Mouse (Mus musculus) gastrocnemius, postnatal 4 days (tissue): ENCODE measurements around the gene Kcnk13. TPM values are rescaled to one million over a fixed set of nuclear protein-coding genes. Genes with fewer than 3 reads are reported as not detected.

Experiments
- DNase-seq, 2 experiments: peaks; one replicate each; pipeline ENCODE4 v3.0.0; 2021 to 2022; ENCODE audit warnings: low spot score in 2 of 2, mixed read lengths in 2 of 2
- total RNA-seq, 2 experiments: library from RNA; stranded (reverse); gene quantifications; 2 replicates each; pipeline ENCODE4 v1.2.3; 2021

Gene Kcnk13
- total RNA-seq, 2 experiments from 2014 or later = 4.3 to 4.7 TPM

GRCm38 (mm10) chr12:100012839-100013238 is 48.5 kb downstream of the Kcnk13 start:
- no peak for DNase-seq

DNA sequence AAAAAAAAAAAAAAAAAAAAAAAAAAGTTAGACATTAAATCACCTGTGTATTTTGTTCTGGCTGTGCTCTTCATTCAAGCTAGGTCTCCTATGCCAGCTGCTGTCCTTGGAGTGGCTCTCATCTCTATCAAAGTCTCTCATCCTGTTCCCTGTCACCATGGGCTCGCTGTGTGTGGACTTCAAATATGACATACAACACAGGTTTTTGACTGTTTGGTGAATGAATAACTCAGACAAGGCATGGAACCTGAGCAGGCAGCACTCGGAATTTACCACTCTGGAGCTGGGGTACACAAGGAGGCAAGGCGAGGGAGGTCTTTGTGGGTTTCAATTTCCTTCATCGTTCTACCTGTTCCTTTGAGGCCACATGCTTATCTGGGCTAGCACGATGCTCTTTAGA is 50.8 kb downstream of the Kcnk13 start:
- DNase-seq = no peak

DNA sequence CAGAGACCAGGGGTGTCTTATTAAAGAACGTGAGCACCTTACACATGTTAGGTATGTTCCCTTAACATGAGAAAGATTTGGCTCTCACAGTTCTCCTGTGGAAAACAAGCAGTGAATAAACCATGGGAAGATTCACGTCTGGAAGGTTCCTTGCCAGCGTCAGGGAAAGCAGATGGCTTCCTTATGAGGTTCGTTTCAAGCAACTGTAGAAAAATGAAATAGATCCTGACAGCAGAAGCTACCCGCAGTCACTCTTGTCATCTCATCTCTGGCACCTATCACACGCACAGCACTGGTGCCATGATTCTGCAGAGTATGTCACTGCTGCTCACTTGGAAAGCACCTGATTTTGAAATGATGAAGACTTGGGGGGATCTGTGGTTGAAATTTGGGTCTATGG is 53.4 kb downstream of the Kcnk13 start:
- DNase-seq = no peak

DNA sequence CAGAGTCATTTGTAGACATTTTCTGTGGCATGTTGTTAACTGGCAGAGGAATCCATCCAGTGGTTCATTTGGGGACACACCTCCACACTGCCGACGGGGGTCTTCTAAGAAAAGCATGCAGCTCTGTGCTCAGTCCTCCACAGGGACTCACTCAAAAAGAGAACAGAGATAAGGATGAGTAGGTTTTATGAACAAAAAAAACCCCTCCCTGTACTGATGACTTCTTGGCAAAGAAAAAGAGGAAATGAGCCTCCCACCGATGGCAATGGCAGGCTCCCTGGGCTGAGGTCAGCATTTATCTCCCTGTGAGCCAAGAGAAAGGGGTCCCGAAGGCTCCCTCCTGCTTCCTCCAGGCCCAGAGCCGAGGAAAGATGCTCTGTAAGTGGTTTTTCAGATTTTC is 58.2 kb downstream of the Kcnk13 start:
- DNase-seq = no peak

DNA sequence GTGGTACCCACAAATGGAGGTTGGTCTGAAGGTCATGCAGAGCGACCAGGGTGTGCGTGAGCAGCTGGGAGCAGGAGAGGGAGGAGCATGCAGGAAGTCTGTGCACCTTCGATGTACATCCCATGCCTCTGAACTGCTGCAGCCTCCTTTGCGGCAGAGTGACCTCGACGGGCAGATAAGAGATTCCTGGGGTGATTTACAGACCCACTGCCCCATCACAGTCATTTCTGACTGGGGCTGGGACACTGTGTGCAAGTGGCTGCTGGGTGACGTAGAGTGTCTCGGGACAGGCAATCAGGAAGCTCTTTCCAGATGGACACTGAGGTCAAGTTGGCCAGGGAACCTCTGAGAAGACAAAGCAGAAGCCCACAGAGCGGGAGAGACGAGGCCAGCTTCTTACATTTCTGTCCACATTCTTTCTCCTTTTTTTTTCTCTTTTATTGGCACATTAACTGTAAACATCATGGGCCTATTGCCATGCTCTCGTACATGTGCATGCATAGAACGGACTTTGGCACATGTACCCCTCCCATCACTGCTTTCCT is 59.6 kb downstream of the Kcnk13 start:
- no peak for DNase-seq

GRCm38 (mm10) chr12:100025675-100026074 is 61.4 kb downstream of the Kcnk13 start:
- DNase-seq = no peak

DNA sequence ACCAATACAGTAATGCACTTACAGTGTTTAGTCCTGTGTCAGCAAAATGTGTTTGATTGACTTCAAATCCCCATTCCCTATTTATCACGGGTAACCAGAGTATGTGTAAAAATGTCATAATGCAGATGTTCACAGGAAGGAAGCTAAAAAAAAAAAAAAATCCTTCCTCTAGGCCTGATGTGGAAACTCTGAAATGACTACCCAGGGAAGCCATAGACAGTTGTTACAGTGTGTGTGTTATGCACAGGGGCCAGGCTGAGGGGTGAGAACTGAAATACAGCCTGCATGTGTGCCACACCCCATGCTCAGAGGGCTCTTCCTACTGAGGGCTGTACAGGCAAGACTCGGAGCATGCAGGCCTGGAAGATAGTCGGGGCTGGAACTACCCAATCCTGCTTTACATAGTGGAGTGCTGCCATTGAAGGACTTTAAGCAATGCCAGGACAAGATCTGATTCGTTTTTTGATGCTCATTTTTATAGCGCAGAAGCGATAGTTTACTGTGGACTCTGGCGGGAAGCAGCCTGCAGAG is 62.5 kb downstream of the Kcnk13 start:
- no peak for DNase-seq

- DNase-seq = no peak
Observed at GRCm38 (mm10) chr12:100027281-100027680, 63.0 kb downstream of the Kcnk13 start.

DNA sequence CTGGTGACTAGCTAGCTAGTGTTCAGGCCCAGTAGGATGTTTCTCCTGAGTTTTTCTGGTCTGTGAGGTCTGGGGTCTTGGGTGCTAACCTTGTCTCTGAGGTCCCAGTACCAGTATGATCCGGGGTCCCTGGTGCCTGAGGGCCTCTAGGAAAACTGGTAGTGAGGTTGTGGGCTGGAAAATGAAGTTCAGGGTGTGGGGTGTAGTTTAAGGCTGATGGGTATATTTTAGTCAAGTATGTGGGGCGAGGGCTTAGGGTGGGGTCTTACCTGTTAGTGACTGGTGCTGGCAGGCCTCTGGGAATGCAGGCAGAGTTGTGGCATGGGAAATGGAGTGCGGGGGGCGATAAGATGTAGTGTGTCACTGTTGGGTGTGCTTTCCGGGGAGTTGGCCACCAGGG is 67.4 kb downstream of the Kcnk13 start:
- DNase-seq = no peak

GRCm38 (mm10) chr12:100032521-100032920 is 68.2 kb downstream of the Kcnk13 start:
- DNase-seq = no peak

DNA sequence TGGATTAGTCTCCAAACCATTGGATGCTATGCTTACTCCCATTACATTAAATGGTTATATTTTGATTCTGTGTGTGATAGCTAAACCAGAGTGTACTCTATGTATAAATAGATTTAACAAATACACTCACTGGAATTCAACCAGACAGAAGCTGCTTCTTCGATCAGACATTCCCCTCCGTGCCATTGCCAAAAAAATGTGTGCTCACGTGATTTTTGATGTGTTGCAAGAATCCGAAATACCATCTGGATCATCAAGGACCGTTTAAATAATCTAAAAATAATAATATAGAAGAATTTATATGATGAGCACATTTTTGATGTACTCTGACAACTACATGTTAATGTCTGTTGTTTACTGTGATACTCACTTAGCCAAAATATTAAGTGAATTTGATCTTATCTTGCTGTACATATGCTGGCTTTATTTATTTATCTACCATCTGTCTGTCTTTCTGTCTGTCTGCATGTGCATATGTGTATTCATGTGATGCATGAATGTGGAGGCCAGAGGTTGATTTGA is 74.5 kb downstream of the Kcnk13 start:
- DNase-seq = no peak

GRCm38 (mm10) chr12:100042116-100042515 is 77.8 kb downstream of the Kcnk13 start:
- DNase-seq = no peak

- DNase-seq = no peak
Observed at GRCm38 (mm10) chr12:100044704-100045103, 80.4 kb downstream of the Kcnk13 start.

DNA sequence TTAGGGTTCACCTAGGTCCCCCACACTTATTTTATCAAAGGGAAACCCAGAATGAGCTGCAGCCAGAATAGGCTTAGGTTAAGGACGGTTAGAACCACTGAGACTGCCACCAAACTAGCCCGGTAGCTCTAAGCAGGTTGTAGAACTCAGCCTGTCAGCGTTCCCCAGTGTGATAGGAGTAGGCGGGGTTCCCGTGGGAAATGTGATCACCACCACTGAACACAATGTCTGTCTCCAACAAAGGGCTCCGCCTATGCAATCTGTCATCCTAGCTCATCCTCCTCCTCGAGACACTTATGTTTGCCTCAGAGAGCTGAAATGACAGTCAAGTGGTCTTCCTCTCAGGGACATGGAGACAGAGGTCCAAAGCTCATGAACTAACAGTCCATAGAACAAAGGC is 86.3 kb downstream of the Kcnk13 start:
- no peak for DNase-seq

- DNase-seq = no peak
Observed at GRCm38 (mm10) chr12:100053617-100054016, 89.3 kb downstream of the Kcnk13 start.

DNA sequence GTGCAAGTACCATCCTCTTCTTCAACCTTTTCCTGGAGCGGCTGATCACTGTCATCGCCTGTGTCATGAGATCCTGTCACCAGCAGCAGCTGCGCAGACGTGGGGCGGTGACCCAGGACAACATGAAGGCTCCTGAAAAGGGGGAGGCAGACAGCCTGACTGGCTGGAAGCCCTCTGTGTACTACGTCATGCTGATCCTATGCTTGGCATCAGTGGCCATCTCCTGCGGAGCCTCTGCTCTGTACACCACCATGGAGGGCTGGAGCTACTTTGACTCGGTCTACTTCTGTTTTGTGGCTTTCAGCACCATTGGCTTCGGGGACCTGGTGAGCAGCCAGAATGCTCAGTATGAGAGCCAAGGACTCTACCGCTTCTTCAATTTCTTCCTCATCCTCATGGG is 96.8 kb downstream of the Kcnk13 start:
- DNase-seq = no peak

DNA sequence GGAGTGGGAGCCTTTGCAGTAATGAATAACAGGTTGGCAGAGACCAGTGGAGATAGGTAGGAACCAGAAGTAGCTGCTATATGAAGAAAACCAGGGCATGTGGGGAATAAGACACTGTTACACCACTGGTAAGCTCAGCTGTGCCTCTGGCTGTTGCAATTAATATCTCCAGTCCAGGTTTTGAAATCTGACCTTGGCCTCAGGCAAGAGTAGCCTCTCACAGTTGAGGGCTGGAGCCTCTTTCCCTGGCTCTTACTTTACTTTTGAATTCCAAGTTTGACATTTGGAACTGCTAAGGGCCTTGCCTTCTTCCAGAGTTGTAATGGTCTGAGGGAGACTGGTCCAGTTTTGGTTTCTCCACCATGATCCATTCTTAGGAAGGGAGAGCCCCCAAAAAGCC is 97.5 kb downstream of the Kcnk13 start:
- no peak for DNase-seq

GRCm38 (mm10) chr12:100062584-100062983 is 98.3 kb downstream of the Kcnk13 start:
- DNase-seq = no peak

- no peak for DNase-seq
Observed at GRCm38 (mm10) chr12:100065109-100065508, 100.8 kb downstream of the Kcnk13 start.

DNA sequence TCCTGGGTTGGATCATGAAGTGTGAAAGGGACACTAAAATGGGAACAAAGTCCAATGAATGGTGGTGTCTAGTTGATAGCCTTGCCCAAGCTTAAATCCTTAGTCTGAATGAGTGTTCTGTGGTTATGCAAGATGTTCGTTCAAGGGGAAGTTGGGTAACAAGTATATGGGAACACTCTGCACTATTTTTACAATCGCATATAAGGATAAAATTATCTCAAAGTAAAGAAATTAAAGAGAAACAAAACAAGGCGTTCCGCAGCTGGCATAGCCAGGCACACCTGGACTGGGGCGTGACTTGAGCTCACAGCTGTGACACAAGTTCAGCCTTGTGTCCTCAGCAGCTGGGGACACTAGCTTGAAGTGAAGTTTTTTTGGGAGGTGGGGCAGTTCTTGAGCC is 103.2 kb downstream of the Kcnk13 start:
- DNase-seq = no peak

DNA sequence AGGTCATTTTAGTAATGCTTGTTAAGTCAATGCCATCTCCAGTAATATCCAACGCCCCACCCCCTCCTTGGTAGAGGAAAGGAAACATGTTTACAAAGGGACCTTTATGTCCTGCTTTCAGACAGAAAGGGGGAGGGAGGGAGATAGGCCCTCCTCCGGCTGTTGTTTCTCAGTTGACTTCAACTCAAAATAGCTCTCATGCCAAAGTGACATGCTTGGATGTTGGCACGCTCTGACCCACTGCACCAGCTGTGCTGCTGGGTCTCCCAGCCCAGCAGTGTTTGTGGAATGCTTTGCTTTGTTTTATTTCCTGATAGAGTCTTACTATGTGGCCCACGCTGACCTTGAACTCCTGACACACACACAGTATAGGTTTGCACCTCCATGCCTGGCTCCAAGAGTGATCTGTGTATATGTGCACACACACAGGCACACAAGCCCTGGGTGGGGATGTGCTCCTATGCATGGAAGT is 108.9 kb downstream of the Kcnk13 start:
- peak in 1 of 2 experiments; percentile 39 for DNase-seq

DNA sequence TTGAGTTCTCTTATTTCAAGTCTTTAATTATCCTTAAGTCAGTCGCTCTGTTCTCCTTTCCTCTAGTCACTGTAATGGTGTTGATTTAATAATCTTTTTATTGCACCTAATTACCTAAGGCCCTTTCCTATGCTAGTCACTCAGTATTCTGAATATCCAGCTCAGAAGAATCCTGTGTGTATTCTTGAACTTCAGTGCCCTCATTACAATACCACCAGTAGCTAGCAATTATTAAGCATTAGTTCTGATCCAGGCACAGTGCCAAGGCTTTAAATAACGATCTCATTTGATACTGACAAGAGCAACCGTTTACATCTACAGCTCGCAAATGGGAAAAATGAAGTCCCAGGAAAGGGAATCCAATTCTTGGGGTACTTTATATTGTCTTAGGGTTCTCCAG is 111.4 kb downstream of the Kcnk13 start:
- DNase-seq = no peak

DNA sequence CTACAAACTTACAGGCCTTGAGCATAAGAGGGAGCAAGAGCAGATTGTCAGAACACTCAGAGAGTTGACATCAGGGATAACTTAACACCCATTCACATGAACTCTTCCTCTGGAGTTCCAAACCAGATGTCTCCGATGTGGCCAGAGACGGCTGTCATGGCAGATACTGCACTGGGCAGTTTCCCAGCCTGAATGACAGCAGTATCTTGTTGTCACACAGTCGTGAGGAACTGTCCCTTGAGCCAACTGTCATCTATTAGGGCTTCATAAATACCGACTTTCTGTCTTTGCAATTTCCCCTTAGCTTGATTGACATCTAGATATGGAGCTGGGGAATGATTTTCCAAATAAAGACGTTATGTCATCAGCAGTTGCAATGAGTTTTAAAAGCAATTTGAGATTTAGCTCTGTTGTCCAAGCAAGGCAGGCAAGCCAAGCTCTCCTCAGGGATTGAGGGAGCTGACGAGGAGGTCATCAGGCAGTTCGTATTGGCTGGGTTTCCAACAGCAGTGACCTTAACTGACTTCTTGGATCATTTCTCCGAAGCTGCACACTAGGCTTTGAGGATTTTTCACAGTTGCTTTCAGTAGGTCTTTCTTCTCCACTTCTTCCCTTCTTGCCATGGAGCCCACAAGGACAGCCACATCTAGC is 115.5 kb downstream of the Kcnk13 start:
- DNase-seq = peak in 1 of 2 experiments; percentile 64
